Mouse (Mus musculus) heart, adult 9 months (tissue): ENCODE results near the gene Gm10190.

ENCODE experiments used
- DNase-seq, 2 experiments: peaks; one replicate each; pipeline ENCODE4 v3.0.0; 2022; ENCODE audit warnings: low spot score in 2 of 2

Gene Gm10190

DNA sequence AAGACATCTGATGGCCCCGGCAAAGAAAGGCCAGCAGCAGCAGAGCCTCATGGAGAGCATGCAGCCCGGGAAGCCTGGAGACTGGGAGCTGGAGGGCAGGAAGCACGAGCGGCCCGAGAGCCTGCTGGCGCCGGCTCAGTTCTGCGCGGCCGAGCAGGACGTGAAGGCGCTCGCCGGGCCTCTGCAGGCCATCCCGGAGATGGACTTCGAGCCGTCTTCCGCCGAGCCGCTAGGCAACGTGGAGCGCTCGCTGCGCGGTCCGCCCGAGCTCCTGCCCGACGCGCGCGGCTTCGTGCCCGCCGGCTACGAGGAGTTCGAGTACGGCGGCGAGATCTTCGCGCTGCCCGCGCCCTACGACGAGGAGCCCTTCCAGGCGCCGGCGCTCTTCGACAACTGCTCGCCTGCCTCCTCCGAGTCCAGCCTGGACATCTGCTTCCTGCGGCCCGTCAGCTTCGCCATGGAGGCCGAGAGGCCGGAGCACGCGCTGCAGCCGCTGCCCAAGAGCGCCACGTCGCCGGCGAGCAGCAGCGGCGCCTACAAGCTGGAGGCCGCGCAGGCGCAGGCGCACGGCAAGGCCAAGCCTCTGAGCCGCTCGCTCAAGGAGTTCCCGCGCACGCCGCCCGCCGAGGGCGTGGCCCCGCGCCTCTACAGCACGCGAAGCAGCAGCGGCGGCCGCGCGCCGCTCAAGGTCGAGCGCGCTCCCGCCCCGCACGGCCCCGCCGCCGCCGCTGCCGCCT, at the start of gene Gm10190:
Gene Gm10190 (minus strand): TSS at position 553 of the 737 bp plus-strand sequence.
- DNase-seq, result peak; percentile 86 to 88

DNA sequence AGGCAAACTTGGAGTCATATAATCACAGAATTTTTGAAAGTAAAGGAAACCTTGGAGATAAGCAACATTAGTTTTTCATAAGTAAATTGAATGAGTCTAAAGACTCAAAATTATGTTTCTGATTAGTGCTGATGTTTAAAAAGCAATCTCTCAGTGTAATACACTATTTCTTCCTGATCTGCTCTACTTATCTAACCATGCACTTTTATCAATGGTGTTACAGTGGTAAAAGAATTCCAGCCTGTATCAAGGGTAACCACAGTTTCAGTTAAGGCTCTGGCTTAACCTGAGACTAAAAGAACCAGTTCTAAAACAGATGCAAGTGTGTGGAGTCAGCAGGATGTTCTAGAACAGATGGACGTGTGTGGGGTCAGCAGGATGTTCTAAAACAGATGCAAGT, 47.7 kb upstream of the Gm10190 start:
- no peak for DNase-seq

DNA sequence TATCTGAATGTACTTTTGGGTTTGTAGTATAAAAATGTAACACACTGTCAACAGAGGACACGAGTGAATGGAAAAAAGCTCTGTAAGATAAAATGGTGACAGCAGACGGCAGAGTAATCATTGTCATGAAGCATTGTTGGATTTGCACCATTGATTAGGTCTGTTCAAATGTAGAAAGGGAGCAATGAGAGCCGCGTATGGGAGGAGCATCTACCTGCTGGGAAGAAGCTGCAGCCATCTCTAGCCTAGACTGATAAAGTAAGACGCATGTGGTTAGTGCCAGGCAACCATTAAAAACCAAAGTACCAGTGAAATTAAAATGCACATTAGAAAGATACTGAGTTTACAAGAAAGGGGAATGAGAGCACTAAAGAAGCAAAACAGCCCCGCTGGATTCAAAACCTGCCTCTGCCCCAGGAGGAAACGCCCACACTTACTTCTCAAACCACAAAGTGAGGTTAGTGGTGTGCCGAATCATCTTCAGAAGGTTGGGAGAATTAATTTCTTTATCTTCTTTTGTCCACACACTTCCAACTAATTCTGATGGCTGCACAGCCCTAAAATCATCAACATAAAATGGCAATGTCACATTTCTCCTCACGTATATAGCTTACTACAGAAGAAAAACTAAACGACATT, 45.4 kb upstream of the Gm10190 start:
- DNase-seq, result no peak

DNA sequence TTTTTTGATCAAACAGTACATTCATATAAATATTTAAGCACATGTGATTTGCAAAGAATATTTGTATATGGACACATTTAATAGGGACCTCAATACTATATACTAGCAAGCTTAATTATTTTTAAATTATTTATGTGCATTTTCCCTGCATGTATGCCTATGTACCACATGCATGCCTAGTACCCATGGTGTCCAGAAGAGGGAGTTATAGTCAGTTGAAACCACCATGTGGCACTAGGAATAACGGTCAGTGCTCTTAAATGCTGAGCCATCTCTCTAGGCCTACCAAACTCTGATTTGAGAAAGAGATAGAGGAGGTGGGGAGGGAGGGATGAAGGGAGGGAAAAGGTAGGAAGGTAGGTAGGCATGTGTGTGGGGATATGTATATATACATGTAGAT, 37.8 kb upstream of the Gm10190 start:
- no peak for DNase-seq

DNA sequence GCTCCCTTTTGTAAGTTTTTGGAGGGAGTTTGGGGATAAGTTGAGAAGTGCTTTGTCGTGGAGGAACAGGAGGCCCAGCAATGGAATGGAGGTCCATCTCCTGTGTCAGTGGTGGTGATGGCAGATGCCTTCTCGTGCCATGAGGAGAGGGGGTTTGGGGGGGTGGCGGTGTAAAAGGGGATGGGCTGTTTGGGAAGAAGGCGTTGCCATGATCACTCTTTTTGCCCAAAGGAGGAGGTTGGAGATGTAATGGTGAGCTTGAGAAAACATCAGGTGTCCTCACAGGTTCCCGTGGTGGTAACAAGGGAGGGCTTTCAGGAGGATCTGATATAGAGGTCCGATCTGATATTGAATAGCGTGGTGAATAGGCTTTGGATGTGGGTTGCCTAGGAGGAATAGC, 24.9 kb upstream of the Gm10190 start:
- no peak for DNase-seq

DNA sequence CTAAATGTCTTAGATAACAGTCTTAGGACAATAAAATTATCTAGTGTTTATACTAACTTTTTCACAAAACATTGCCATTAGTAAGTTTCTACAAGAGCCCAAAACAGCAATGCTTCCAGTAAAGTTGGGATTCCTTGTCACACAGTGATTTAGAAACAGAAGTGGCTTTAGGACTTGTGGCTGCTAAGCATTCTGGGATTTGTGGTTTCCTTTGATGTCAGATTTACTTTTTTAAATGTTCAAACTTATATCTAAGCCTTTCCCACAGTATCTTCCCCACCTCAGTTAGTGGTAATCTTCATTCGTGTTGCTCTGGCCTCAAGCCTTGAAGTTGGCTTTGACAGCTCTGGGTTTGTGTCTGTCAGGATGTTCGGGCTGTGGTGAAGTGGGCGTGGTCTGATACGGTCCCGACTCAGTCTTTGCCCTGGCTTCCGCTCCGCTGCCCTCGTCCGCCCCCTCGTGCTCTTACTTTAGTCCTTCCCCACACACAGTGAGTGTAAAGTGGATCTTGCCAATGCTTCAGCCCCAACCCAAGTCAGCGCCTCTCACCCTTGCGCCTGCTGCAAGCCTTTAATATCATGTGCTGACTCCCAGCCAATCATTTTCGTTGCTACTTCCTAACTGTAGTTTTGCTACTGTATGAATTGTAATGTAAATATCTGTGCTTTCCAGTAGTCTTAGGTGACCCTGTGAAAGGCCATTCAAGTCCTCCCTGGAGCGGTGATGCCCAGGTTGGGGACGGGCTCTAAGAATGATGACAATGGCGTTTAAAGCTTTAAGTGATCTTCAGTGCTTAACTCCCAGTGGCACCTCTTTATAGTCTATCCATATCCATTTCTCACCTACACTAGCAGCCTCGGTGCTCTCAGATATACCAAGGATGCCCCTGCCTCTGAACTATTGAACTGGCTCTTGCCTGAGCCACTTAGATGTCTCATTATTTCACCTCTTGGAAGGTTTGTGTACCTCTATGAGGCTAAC, 18.4 kb upstream of the Gm10190 start:
- peak; percentile 38 to 40 for DNase-seq

DNA sequence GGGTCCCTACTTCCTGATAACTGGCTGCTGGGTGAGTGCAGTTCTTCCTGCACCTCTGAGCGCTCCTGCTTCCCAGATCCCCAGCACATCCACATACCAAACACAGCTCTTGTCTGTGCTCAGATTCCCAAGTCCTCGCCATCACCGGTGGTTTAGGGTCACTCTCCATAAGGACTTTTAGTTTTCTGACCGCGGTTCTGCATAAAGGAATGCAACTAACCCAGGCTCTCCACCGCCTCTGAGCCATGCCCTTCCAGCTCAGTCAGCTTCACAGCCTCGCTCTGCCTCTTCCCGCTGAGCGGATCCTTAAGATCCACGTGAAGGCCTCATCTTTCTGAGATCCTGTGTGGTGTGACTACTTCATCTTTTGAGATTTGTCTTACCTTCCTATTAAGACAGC, 16.7 kb upstream of the Gm10190 start:
- DNase-seq, result no peak

DNA sequence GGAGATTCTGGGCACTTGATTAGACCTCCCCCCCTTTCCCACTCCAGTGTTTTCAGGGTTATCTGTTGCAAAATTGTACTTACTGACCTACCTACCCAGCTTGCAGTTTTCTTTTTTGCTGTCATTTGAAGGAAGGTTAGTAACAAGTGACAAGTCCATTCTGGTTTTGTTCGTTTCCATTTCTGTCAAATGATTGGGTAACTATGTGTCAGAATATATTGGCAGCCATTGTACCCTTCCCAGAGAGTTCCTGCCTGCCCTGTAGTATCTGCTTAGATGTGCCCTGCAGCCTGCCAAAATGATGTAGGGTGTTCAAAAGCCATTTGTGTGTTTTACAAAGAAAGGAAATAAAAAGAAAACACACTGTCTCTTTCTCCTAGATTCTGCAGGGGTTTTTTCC, 12.3 kb upstream of the Gm10190 start:
- no peak for DNase-seq

DNA sequence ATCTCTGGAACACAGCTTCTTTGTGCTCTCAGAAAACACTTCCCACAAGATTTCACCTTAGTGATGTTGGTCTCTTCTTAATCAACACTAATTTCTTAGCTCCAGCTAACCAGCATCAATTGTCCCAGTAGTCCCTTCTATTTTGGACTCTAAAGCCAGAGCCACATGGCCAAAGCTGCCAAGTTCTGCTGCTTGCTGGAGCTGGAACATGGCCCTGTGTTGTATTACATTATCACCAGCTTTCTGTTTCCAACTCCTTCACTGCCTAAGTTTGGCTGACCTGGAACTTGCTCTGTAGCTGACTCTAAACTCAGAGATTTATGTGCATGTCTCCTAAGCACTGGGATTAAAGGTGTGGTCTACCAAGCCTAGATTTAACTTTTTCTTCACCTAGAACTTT, 5.0 kb upstream of the Gm10190 start:
- peak; percentile 21 to 45 for DNase-seq

DNA sequence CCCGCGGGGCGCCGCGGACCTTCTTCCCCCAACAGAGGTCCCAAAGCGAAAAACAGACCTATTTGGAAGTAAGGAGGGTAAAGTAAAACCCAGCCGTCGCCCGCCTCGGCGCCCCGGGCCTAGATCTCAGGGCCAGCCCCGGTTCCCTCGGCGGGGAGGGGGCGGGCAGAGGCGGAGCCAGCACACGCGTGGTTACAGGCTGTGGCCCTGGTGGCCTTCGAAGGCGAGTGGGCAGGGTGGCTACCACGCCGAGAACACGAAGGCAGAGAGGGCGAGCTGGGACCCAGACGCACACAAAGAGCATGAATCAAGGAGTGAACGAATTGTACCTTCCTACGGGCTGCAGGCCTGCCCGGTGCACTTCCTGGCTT, 370 bp upstream of the Gm10190 start:
- no peak for DNase-seq

DNA sequence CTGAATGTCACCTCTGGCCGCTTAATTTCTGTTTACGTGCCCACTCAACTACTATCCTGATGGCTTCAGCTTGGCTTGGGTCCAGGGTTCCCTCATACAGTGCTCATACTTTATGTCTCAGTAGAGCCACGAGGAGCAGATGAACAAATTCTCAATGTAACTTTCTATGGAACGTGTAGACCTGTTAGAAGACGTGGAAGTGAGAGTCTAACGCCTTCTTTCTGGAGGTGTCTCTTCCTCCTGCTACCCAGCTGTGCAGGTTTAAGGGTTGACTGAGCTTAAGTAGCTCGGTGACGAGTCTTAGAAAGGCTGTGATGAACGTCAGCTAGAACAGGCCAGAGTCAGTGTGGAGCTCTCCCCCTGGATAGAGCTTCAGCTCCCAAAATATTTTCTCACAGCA, 4.7 kb downstream of the Gm10190 start:
- DNase-seq, result no peak

DNA sequence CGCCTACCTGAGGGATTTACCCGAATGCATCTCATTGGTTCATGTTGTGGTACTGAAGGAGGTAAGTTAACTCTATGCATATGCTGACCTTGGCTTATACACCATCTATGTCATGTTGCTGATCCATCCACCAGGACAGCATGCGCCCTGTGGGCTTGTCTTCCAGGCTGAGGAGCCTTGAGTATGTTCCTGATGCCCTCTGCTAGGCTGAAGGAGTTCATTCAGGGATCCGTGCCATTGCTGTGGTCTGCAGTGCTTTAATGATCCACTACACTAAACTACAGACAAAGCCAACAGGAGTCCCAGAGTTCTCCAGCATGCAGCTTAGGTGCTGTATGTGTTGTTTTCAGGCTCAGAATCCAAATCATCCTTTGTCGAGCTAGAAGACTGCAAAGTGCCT, 6.1 kb downstream of the Gm10190 start:
- no peak for DNase-seq

DNA sequence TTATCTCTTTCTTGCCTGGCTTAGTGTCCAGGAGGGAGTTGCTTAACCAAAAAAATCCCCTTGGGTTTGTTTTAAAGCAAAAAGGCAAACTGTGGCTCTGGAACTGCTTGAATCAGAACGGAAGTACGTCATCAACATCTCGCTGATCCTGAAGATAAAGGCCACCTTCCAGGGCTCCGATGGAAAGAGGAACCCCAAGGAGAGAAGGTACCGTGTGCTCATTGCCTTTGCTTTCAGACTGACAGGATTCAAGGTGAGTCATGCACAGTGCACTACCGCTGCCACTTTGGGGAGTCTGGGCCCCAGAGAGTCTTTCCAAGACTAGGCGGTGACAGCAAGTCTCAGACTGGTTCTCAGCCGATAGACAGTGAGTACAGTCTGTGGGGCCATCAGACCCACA, 13.1 kb downstream of the Gm10190 start:
- DNase-seq, result no peak

DNA sequence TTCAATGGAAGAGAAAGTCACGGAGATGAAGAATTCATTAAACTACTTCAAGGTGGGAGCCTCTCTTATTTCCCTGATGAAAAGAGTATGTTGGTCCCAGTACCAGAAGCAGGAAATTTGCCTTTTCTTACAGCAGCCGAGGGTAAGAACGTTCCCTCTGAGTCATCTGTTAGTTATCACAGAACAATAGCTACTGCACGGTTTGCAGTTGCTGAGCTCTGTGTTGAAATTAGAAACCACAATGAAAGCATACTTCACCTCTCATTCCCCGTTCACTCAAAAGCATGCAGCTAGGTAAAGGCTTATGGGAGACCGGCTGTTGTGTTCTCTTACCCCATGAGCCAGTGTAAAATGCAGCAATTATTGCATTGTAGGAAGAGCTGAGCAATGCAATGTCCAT, 26.1 kb downstream of the Gm10190 start:
- DNase-seq, result no peak

DNA sequence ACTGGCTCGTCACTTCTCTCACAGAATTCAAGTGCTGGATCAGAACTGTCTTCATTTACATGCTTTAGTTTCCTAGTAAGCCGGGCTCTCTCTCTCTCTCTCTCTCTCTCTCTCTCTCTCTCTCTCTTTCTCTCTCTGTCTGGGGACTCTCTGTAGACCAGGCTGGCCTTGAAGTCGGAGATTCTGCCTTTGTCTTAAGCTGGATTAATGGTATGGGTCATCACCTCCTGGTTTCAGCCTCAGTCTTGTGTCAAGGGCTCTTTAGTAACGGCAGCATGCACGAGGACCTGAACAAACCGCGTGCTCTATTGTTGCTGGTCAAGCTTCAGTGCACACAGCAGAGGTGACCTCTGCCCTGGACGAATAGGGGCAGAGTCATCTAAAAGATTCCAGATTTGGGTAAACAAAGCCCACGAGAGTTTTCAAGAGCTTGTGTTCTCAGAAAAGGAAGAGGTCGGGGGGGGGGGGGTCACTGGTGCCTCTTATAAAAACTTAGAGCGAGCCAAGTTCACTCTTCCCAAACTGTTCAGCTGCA, 26.7 kb downstream of the Gm10190 start:
- DNase-seq, result no peak

DNA sequence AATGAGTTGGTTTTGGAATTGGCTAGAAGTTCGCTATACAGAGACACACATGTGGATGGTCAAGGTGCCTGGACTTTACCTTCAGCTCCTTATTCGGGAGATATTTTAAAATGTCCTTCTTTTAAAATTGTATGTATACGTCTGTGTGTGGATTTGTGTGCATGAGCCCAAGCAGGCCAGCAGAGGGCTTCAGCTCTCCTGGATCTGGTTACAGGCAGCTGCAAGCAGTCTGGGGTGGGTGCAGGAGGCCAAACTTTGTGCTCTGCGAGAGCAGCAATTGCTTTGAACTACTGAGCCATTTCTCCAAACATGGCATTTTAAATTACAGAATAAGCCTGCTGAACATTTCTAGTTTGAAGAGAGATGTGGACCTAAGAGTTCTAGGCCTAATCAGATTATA, 28.1 kb downstream of the Gm10190 start:
- no peak for DNase-seq

DNA sequence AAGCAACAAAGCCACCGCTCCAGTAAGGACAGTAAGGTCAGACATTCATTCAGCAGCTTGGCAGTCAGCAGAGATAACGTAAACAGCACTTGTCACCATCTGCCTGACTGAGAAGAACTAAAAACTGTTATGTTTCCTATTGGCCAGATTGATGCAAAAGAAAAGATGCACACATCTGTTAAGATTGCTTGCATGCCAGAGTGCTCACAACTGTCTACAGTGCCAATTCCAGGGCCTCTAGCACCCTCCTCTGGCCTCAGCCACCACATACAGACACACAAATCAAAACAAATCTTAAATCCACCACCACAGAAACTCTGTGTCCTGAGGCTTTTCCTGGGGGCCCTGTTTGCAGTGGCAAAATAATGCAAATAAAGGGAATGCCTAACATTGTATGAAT, 41.0 kb downstream of the Gm10190 start:
- no peak for DNase-seq

DNA sequence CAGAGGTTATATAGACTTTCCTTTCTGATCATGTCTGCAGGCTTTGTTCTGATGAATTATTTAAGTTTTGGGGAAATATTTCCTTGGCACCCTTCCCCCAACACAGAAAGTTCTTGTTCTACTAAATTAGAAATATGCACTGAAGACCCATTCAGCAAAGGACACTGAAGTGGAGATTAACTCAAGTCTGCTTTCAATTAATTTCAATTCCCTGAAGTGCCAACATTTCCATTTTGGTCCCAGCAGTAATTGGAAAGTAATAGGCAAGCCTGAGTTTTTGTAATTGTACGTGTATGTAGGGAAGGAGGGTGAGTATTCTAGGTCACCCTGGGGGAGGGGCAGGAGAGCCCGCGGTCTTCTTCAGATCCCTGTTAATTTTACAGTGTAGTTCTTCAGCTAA, 46.9 kb downstream of the Gm10190 start:
- no peak for DNase-seq

DNA sequence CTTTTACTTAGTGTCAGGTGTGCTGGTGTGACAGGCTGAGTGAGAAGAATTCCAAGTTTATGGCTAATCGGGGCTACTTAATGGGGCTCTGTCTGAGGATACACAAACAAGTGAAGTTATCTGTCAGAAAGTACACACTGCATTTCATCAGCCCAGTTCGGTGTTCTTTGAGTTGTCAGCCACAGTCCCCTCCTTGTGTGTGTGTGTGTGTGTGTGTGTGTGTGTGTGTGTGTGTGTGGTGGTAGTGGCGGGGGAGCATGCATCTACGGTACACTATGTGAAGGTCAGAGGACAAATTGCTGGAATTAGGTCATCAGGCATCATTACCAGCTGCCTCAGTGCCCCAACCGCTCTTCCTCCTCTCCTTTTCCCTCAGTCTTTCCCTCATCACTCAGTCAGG, 47.9 kb downstream of the Gm10190 start:
- no peak for DNase-seq

DNA sequence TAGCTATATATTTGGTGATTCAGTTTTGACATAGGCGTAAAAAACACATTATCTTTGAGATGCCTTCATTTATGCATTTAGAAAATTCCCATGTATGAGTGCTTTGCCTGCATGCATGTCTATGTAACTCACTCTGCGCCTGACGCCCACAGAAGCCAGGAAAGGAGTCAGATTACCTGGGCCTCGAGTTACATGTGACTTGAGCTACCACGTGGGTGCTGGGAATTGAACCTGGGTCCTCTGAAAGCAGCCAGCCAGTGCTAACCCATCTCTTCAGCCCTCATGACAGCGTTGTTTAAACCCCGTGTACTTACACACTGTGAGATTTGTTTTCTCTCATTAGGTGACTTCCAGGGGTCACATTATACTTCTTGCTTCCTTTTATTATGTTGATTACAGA, 48.8 kb downstream of the Gm10190 start:
- no peak for DNase-seq

DNA sequence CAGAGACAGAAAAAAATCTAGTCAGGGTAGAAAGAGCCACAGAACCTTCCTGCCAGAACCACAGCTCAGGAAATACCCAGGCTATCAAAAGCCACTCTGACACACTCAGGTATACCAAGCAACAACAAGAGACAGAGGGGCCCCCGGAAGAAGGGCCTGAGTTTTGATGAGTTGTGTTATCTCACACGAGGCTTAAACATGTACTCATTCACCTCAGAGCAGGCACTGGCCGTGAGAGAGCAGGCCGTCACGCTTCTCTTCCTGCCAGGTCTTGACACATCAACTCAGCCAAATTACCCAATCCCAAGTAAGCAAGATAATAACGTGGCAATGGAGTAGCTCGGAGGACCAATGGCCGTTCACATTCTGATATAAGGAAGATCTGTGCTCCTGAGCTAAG, 49.7 kb downstream of the Gm10190 start:
- no peak for DNase-seq
